Mouse (Mus musculus): Measurements from ENCODE around the gene Eif3g. TPM values are rescaled to one million over a fixed set of nuclear protein-coding genes. Genes with fewer than 3 reads are reported as not detected.
A peak's percentile ranks its signal among the peaks of the same experiment; 100 is the strongest.

Gene Eif3g
- polyA plus RNA-seq, 1 experiment from 2014 or later: 252 TPM

DNA sequence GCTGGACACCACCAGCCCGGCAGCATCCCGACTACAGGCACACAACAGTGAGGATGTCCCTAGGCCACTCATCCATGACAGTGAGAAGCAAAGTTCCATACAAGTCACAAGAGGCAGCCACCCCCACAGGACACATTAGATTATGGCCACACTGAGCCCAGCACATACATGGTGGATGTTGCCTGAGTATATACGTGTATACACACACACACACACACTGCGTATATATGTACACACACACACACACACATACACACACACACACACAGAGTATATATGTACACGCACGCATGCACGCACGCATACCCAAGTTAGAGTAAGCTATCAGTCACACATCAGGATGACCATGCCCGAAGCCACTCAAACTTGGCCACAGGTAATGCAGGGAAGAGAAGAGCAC lies 3.0 kb downstream of the Eif3g start:
- H3K27me3 ChIP-seq: no peaks in the 10 kb centered on the region
- H3K4me2 ChIP-seq: no peak overlapping the region
- no peak overlapping the region for H3K27ac ChIP-seq
- WGBS: 97% methylated on average over 9 of the region's 9 CpGs
- no peak overlapping the region for H3K9ac ChIP-seq
- H3K9me3 ChIP-seq: no peaks in the 10 kb centered on the region
- peaks cover 25% of the 10 kb centered on the region for H3K4me1 ChIP-seq (replicated peaks)
- no peak for ATAC-seq (ENCODE audit: low FRiP score)
- H3K4me3 ChIP-seq: no peak overlapping the region
- peaks cover 67% of the 10 kb centered on the region for H3K36me3 ChIP-seq

GRCm38 (mm10) chr9:20894629-20895028 lies 3.8 kb downstream of the Eif3g start:
- H3K4me3 ChIP-seq: no peak overlapping the region
- peaks cover 27% of the 10 kb centered on the region for H3K4me1 ChIP-seq (replicated peaks)
- H3K9me3 ChIP-seq: no peaks in the 10 kb centered on the region
- no peaks in the 10 kb centered on the region for H3K27me3 ChIP-seq
- peaks cover 75% of the 10 kb centered on the region for H3K36me3 ChIP-seq
- 92% methylated on average over 15 of the region's 15 CpGs for WGBS
- ATAC-seq (ENCODE audit: low FRiP score): no peak
- no peak overlapping the region for H3K4me2 ChIP-seq
- no peak overlapping the region for H3K9ac ChIP-seq
- no peak overlapping the region for H3K27ac ChIP-seq

GRCm38 (mm10) chr9:20893590-20894343 lies 4.7 kb downstream of the Eif3g start:
- Histone ChIP-seq H3K4me3 (no peak overlapping the region), H3K9ac (no peak overlapping the region), H3K4me2 (no peak overlapping the region), H3K27me3 (no peaks in the 10 kb centered on the region), H3K27ac (no peak overlapping the region), H3K36me3 (peaks cover 78% of the 10 kb centered on the region), H3K4me1 (replicated peaks) (peaks cover 34% of the 10 kb centered on the region), H3K9me3 (no peaks in the 10 kb centered on the region)
- WGBS: 93% methylated on average over 13 of the region's 13 CpGs
- no peak for ATAC-seq (ENCODE audit: low FRiP score)

GRCm38 (mm10) chr9:20893069-20893468 lies 5.4 kb downstream of the Eif3g start:
- Histone ChIP-seq H3K27ac (no peak overlapping the region), H3K4me3 (no peak overlapping the region), H3K9ac (no peak overlapping the region), H3K27me3 (no peaks in the 10 kb centered on the region), H3K4me2 (no peak overlapping the region), H3K4me1 (replicated peaks) (peaks cover 35% of the 10 kb centered on the region), H3K9me3 (no peaks in the 10 kb centered on the region), H3K36me3 (peaks cover 78% of the 10 kb centered on the region)
- WGBS: 70% methylated on average over 5 of the region's 5 CpGs
- ATAC-seq (ENCODE audit: low FRiP score): no peak

DNA sequence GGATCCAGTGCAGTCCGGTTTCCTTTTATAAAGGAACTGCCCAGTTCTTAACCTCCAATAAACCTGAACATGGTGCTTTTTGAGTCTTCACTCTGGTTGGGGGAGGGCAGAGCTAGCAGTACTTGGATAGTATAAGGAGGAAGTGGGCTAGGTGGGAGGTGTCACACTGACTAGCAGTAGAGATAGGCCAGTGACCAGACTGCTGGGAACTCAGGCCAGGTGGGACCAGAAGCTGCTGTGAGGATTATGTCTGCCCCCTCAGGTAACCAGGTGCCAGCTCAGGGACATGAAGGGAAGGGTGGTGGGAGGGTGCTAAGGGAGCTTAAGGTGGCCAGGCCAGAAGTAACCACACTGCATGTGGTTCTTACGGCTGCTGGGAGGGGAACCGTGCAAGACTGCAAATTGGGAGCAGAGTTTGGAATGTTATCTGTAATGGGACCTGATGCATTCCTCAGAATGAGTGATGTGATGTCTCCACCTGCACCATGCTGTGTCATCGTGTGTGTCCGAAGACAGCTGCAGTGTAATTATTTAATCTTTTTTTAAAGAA lies 6.2 kb downstream of the Eif3g start:
- no peak overlapping the region for H3K4me2 ChIP-seq
- H3K27ac ChIP-seq: no peak overlapping the region
- no peak overlapping the region for H3K9ac ChIP-seq
- 77% methylated on average over 5 of the region's 5 CpGs for WGBS
- ATAC-seq (ENCODE audit: low FRiP score): no peak
- H3K4me1 ChIP-seq (replicated peaks): peaks cover 29% of the 10 kb centered on the region
- no peak overlapping the region for H3K4me3 ChIP-seq
- H3K9me3 ChIP-seq: no peaks in the 10 kb centered on the region
- H3K27me3 ChIP-seq: no peaks in the 10 kb centered on the region
- peaks cover 78% of the 10 kb centered on the region for H3K36me3 ChIP-seq

- peaks cover 73% of the 10 kb centered on the region for H3K36me3 ChIP-seq
- H3K4me2 ChIP-seq: no peak overlapping the region
- H3K27ac ChIP-seq: no peak overlapping the region
- H3K4me1 ChIP-seq (replicated peaks): peaks cover 28% of the 10 kb centered on the region
- ATAC-seq (ENCODE audit: low FRiP score): no peak
- WGBS: 84% methylated on average over 26 of the region's 26 CpGs
- no peaks in the 10 kb centered on the region for H3K9me3 ChIP-seq
- no peak overlapping the region for H3K9ac ChIP-seq
- no peaks in the 10 kb centered on the region for H3K27me3 ChIP-seq
- no peak overlapping the region for H3K4me3 ChIP-seq
Observed at GRCm38 (mm10) chr9:20891339-20892103, 6.9 kb downstream of the Eif3g start.

GRCm38 (mm10) chr9:20890411-20890810 lies 8.0 kb downstream of the Eif3g start:
- Histone ChIP-seq H3K36me3 (peaks cover 62% of the 10 kb centered on the region), H3K27ac (no peak overlapping the region), H3K9me3 (no peaks in the 10 kb centered on the region), H3K4me1 (replicated peaks) (peaks cover 21% of the 10 kb centered on the region), H3K4me3 (no peak overlapping the region), H3K4me2 (no peak overlapping the region), H3K9ac (no peak overlapping the region), H3K27me3 (no peaks in the 10 kb centered on the region)
- ATAC-seq (ENCODE audit: low FRiP score): no peak
- 97% methylated on average over 5 of the region's 5 CpGs for WGBS

- Histone ChIP-seq H3K4me2 (peak overlapping the region; percentile 94), H3K9ac (0 out of 2 replicates have a peak overlapping the region, but pooled peaks have one; percentile 19), H3K4me3 (peak overlapping the region; percentile 90; the same call in 1 of the 2 replicates), H3K4me1 (replicated peaks) (peaks cover 21% of the 10 kb centered on the region), H3K27me3 (no peaks in the 10 kb centered on the region), H3K27ac (no peak overlapping the region), H3K36me3 (peaks cover 52% of the 10 kb centered on the region), H3K9me3 (no peaks in the 10 kb centered on the region)
- WGBS: 87% methylated on average over 29 of the region's 29 CpGs
- no peak for ATAC-seq (ENCODE audit: low FRiP score)
Observed at GRCm38 (mm10) chr9:20889185-20890141, 9.0 kb downstream of the Eif3g start.

DNA sequence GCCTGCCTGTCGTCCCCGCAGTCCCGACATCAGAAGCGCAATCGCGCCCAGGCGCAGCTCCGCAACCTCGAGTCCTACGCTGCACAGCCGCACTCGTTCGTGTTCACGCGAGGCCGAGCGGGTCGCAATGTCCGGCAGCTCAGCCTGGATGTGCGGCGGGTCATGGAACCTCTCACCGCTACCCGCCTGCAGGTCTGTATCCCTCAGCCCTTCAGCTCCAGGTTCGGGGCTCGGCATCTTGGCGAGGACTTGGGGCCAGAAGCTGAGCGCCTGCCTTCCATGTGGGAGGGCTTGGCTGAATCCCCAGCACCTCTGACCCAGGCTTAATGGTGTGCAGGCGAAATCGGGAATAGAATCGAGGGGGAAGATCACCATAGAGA lies 10.0 kb downstream of the Eif3g start:
- Histone ChIP-seq H3K4me2 (peak overlapping the region; percentile 94), H3K9ac (peak overlapping the region; percentile 89), H3K27ac (peak overlapping the region; percentile 96), H3K9me3 (no peaks in the 10 kb centered on the region), H3K36me3 (peaks cover 41% of the 10 kb centered on the region), H3K4me3 (peak overlapping the region; percentile 90), H3K27me3 (no peaks in the 10 kb centered on the region), H3K4me1 (replicated peaks) (peaks cover 21% of the 10 kb centered on the region)
- ATAC-seq (ENCODE audit: low FRiP score): peak; percentile 67; the same call in 1 of the 2 replicates
- under 1% methylated on average over 30 of the region's 30 CpGs for WGBS

DNA sequence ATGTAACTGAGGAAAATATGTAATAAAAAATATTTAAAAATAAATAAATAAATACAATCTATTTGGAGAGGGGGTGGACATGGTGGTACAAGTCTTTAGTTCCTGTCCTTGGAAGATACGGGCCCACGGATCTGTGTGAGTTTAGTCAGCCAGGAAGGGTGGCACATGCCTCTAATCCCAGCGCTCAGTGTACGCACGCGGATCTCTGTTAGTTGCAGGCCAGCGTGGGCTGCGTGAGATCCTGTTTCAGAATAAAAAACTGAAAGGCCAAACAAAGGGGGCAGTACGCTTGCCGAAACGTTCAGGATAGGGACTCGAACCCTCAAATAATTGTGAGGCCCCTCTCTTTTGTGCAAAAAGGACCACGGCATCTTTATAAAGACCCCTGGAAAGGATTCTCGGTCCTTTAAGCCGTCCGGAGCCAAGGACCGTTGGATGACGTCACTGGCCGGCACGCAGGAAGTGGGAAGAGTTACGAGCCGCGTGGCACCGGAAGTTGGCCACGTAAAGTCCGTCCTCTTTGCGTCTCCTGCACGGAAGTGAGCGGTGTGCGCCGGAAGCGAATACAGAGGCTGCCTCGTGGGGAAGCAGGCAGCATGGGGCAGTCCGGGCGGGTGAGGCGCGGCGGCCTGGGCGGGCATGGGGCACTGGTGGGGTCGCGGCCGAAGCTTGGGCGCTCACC lies 10.6 kb downstream of the Eif3g start, which contains the start of gene Ppan:
Gene Ppan, plus strand, starts transcription at position 472 of the 682 bp plus-strand sequence.
- WGBS: under 1% methylated on average over 43 of the region's 43 CpGs
- H3K27ac ChIP-seq: peak within 1 kb of the TSS; percentile 96
- peaks cover 36% of the 10 kb centered on the region for H3K36me3 ChIP-seq
- peak within 1 kb of the TSS; percentile 89 for H3K9ac ChIP-seq
- H3K4me1 ChIP-seq (replicated peaks): peaks cover 21% of the 10 kb centered on the region
- ATAC-seq (ENCODE audit: low FRiP score): peak; percentile 97
- peak within 1 kb of the TSS; percentile 94 for H3K4me2 ChIP-seq
- H3K9me3 ChIP-seq: no peaks in the 10 kb centered on the region
- peak within 1 kb of the TSS; percentile 90 for H3K4me3 ChIP-seq
- no peaks in the 10 kb centered on the region for H3K27me3 ChIP-seq

DNA sequence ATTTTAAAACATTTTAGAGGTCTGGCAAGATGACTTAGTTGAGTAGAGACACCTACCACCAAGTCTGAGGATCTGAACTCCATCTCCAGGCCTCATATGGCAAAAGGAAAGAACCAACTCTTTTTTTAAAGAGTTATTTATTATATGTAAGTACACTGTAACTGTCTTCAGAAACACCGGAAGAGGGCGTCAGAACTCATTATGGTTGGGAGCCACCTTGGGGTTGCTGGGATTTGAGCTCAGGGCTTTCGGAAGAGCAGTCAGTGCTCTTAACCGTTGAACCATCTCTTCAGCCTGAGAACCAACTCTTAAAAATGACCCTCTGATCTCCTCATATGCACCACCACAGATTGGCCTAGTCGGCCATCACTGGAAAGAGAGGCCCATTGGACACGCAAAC lies 11.2 kb downstream of the Eif3g start:
- Histone ChIP-seq H3K27me3 (no peaks in the 10 kb centered on the region), H3K9me3 (no peaks in the 10 kb centered on the region), H3K36me3 (peaks cover 29% of the 10 kb centered on the region), H3K27ac (peak overlapping the region; percentile 96), H3K4me3 (no peak overlapping the region), H3K9ac (0 out of 2 replicates have a peak overlapping the region, but pooled peaks have one; percentile 89), H3K4me2 (peak overlapping the region; percentile 94), H3K4me1 (replicated peaks) (peaks cover 21% of the 10 kb centered on the region)
- WGBS: 90% methylated on average over 6 of the region's 6 CpGs
- ATAC-seq (ENCODE audit: low FRiP score): no peak

Measured in hindbrain, embryonic 13.5 days (tissue).